Mouse (Mus musculus) cerebellum, adult 2 months (tissue): ENCODE measurements at regions not wholly inside any gene's neighbourhood (a gene's known extent, or its start where the extent isn't known, plus 50 kb on each side); places are given as distances from the start of the nearest gene placed in this dataset.
A peak's percentile ranks its signal among the peaks of the same experiment; 100 is the strongest.

Experiments used
- CTCF ChIP-seq: fragments of 200-500 bp; IDR thresholded peaks from 2 replicates; pipeline ENCODE4 v1.5.1; 2011; ENCODE audit warnings: low read depth, mild to moderate bottlenecking, control low read depth, low read length, moderate library complexity, borderline replicate concordance; ENCODE audit not compliant: insufficient read depth
- POLR2A ChIP-seq: fragments of 200-500 bp; IDR thresholded peaks from 2 replicates; pipeline ENCODE4 v1.6.1; 2011; ENCODE audit warnings: low read length, control low read depth, borderline replicate concordance; ENCODE audit not compliant: insufficient read depth

DNA sequence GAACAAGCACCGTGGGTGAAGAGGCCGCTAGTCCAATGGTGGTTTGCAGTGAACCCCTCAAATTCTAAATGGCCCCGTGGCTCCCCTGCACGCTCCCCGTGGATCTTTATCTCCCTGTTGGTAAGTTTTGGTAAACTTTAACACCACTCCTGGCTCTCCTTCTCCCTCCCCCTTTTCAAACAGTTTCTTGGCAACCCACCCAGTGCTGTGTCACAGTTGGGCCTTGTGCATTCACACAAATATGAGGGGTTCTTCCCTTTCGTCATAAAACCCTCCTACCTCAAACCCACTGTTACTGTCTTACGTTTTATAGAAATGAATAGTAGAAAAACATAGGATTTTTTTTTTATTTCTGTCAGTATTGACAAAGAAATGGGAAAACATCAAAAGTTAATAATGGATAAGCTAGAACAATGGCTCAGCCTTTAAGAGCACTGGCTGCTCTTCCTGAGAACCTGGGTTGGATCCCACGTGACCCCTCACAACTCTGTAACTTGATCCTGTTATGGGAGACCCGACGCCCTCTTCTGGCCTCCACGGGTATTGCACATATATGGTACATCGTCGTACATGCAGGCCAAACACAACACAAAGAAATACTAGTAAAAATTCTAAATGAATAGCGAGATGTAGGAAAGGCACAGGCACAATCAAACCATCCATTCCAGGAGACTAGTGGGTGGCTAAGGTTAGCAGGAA is 71.1 kb upstream of the Man2a1 start:
- 0 out of 2 replicates have a peak, but pooled peaks have one; percentile 8 for TF ChIP-seq CTCF
- TF ChIP-seq POLR2A: no peak
